Mouse (Mus musculus) MN1 (cell line): ENCODE results near the gene Dhps.

Experiments
- DNase-seq: peaks from one replicate; pipeline ENCODE4 v3.0.0-alpha.2; 2016; ENCODE audit warnings: low spot score

Gene Dhps

DNA sequence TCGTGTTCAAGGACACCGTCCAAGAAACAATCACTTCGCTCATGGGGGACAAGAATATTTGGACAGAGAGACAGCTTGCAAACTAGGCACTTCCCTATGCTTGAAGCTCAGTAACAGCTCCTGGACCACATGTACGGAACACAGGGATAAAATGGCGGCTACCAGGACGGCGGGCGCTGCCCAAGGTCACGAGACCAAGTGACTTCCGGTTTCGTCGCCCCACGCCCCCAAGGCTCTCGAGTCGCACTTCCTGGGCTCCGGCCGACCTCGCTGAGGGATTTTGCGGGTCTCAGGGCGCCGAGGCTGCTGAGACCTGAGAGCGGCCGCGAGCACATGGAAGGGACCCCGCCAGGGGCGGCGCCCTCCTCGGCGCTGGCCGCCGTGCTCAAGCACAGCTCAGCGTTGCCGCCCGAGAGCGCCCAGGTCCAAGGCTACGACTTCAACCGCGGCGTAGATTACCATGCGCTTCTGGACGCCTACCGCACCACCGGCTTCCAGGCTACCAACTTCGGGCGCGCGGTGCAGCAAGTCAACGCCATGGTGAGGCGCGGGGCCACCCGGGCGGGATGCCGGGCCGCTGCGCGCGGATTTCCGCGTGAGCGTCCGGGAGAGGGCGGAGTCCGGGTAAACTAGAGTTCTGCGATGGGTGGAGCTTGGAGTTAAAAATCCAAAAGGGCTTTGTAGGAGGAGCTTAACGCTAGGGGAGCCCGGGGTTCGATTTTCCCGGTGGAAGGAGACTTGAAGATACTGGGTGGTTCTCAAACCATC, at the start of gene Dhps:
Dhps (plus strand) TSS at position 244 of the 768 bp plus-strand sequence.
- DNase-seq = peak; percentile 94

DNA sequence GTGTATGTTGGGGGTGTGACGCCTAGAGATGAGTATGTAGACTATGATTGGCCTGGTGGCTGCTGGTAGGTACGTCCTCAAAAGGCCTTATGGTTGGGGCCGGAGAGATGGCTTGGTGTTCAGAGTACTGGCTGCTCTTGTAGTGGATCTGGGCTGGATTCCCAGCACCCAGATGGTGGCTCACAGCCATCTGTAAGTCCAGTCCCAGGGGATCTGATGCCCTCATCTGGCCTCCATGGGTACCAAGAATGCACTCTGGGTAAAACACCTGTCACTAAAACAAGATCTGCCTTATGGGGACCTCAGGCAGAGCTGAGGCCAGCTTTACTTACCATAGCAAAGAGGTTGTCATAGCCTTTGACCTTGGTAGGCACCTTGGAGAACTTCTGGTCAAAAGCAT, 47.7 kb upstream of the Dhps start:
- DNase-seq = peak; percentile 61

DNA sequence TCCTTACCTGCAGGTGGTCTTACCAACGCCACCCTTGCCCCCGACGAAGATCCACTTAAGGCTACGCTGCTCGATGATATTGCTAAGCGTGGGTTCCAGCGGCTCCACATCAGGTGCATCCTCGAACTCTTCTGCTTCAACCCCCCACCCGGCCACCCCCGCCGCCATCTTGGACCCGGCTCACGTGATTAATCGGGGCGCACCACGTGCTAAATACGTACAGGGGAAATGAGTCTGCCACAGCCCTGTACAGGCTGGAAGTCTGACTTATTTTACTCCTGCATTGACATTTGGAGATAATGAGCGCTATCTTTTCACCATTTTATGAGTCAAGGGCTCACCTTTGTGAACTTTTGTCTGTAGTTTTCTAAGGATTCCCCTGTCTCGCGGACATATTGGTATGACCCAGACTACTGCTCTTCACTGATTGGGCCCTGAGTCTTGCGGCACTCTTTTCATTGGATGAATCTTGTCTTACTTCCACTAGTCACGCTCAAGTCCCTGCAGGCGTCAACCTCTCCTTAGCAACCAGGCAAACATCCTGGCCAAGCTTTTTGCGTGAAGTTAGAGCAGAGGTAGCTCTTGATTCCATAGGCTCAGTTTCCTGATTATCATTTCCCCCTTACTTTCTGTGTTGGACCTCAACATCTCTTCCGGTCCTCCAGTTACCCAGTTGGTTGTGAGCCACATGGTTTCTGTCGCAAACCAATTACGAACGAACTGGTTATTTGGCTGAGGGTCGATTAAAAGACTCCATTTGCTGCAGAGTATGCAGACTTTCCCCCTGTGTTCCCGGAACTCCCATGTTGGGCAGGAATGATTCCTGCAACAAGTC, 46.2 kb upstream of the Dhps start, which contains the start of gene Asna1:
Asna1 (minus strand) TSS at position 184 of the 835 bp plus-strand sequence.
- DNase-seq = peak; percentile 96

DNA sequence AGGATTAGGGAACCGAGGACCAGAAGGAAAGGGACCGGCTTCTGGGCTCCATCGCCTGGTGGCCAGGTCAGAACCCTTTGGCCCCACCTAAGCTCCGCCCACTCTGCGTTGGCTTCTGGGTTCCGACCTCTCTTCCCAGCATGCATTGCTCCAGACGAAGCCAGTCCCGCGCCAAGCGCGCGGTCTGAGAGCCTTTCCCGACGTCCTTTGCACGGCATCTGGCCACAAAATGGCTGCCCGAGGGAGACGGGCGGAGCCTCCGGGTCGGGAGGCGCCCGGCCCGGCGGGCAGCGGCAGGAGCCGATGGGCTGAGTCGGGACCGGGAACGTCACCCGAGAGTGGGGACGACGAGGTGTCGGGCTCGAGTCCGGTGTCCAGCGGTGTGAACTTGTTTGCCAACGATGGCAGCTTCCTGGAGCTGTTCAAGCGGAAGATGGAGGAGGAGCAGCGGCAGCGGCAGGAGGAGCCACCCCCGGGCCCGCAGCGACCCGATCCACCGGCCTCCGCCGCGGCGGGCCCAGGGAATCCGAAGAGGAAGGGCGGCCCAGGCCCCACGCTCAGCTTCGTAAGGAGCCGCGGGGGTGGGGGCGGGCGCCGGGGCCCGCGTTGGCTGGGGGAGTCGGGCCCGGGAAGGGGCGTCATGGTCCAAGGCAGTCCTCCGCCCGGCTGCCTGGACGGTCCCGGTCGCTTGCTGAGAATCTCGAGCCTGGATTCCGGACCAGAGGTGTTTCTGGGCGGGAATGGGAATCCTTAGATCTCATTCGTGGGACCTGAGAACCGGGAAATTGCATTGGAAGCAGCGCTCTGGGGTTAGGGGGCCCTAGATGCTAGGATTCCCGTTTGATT, 44.7 kb upstream of the Dhps start, which contains the start of gene Trir:
Trir (plus strand) TSS at position 154 of the 846 bp plus-strand sequence.
- peak; percentile 99 for DNase-seq

DNA sequence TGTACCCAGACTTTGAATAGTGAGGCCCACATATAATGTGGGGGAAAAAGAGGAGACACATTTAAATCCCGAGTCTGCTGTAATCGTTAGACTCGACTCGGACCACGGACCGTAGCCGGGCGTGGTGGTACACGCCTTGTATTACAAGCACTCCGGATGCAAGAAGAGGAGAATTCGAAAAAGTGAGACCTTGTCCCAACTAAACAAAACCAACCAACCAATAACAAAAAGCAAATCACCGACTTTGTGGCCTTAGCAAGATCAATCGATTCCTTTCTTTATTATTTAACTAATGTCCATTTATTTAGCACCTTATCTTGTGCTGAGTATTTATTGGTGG, 44.1 kb upstream of the Dhps start:
- DNase-seq = peak; percentile 46

DNA sequence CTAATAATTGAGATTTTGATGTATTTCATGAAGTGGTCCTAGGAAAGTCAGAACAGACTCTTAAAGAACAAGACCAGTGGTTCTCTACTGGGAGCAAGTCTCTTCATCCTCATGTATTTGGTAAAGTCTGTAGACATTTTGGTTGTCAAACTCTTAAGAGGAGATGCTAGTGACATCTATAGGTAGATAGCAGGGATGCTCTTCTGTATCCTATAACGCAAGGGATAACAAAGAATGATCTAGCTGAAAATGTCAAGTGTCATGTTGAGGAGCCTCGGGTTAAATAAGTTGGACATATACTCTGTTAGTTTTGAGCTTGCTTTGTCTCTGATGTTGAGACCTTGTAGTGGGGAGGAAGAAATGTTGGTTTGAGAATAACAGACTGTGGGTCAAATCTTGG, 43.6 kb upstream of the Dhps start:
- peak; percentile 59 for DNase-seq

DNA sequence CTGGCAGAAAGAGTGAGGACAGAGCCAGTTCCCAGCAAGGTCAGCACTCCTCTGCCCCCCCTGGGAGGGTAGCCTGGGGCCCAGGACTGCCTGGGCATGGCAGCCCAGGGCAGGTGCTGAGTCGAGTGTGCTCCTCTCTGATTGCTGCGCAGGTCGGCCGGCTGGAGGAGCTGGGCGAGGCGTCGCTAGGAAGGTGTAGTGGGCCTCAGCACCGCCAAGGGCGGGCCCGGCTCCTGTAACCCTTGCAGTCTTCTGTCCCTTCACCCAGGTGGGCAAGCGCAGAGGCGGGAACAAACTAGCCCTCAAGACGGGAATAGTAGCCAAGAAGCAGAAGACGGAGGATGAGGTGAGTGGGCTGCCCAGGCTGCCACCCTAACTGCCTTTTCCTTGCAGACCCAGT, 42.3 kb upstream of the Dhps start:
- no peak for DNase-seq

DNA sequence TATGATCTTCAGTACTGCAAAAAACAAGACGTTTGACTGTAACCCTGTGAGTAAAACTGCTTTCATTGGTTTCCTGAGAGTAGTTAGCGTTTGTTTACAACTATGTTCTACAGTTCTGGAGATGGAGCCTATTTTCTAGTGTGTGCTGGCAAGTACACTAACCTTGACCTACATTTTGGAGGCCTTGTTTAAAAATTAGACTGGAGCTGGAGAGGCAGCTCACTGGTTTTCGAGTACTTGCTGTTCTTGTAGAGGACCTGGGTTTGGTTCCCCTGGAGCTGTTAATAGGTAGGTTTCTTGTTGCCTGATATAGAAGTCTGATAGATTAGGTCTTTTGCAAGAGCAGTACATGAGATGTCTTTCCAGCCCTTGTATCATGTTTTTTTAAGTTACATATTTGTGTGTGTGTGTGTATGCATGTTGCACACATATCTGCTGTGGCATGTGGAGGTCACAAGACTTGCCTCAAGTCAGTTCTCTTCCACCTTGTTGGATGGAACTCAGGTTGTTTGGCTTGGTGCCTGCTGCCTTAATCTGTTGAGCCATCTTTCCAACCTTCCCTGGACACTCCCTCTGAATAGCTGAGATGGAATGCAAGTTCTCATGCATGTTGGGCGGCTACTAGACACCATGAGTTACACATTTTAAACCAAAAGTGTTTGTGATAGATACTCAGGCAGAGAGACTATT, 38.8 kb upstream of the Dhps start:
- no peak for DNase-seq

DNA sequence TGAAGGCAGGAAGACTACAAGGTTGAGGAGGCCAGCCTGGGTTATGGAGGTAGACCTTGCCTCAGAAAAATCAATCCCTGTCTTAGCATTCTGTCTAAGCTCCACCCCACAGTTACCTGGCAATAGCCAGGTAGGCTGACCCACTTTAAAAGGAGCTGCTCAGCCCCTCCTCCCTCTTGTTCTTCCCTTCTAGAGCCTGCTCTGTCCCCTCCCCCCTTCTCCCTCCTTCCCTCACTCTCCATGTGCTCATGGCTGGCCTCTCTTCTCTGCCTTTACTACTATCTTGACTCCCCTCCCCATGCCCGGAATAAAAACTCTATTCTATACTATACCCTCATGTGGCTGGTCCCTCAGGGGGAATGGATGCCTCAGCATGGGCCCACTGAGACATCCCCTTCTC, 37.7 kb upstream of the Dhps start:
- DNase-seq = no peak

DNA sequence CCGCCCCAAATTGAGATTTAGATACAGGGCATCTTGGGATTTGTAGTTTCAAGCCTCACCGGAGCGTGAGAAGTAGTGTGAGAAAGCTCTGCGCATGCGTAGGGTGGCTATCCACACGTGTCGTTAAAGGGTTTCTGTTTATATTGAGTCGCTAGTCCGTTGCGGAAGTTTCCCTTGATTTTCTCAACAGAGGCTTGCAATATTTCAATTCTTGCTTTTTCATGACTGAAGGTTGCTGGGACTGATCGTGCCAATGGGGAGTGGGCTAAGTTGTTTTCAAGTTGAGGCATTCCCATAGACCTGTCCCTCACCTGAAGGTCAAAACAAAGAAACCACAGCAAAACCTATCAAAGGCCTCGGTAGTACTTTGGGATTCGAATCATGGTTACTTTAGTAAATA, 36.8 kb upstream of the Dhps start:
- no peak for DNase-seq

DNA sequence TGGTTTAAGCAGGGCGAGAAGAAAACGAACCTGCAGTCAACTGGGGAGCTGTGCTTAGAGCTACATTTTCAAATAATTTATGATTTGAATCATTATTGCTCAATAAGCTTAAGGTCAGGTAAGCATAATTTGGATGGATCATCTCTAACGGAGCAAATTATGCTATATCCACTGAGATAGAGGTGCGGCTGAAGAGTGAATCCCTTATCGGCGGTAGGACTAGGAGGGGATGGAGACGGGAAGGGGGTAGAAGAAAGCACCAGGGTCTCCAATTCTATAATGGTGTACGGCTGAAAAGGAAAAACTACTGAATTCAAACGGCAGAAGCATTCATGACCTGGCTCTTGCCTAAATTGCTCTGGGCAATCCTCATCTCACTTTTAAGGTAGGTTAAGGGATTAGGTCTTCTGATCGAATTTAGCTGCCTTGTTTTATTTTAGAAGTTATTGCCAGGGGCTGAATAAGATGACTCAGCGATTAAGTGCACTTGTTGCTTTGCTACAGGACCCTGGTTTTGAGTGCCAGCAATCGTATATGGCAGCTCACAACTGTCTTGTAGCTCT, 36.3 kb upstream of the Dhps start:
- no peak for DNase-seq

DNA sequence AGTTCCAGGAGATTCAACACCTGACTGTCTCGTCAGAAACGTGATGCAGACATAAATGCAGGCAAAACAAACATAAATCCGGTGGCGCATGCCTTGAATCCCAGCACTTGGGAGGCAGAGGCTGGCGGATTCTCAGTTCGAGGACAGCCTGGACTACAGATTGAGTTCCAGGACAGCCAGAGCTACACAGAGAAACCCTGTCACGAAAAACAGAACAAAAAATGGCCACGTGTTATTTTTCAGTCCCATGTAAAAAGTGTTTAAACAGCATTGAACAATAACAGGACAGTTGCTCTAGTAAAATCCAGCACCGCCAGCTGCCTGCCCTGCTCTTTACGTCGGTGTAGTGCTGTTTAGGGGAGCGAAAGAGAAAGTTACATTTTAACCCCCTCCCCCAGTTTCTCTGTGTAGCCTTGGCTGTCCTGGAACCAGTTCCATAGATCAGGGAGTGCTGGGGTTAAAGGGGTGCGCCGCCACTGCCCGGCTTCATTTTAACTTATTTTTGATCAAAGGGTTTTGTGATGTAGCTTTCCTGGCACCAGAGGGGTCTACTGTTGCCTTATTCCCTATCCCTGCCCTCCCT, 35.7 kb upstream of the Dhps start:
- peak; percentile 44 for DNase-seq

DNA sequence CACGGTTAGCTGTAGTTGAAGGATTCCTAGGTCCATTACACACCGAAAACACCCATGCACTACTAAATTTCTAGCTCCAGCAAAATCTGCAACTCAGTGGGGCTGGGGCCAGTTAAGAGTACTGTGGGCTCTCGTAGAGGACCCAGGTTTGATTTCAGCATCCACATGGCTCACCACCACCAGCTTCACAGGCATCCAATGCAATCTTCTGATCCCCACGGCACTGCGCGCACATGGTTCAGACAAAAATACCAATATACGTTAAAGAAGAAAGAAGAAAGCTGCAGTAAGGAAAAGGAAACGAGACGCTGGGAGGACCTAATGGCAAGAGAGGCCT, 35.2 kb upstream of the Dhps start:
- DNase-seq = no peak

DNA sequence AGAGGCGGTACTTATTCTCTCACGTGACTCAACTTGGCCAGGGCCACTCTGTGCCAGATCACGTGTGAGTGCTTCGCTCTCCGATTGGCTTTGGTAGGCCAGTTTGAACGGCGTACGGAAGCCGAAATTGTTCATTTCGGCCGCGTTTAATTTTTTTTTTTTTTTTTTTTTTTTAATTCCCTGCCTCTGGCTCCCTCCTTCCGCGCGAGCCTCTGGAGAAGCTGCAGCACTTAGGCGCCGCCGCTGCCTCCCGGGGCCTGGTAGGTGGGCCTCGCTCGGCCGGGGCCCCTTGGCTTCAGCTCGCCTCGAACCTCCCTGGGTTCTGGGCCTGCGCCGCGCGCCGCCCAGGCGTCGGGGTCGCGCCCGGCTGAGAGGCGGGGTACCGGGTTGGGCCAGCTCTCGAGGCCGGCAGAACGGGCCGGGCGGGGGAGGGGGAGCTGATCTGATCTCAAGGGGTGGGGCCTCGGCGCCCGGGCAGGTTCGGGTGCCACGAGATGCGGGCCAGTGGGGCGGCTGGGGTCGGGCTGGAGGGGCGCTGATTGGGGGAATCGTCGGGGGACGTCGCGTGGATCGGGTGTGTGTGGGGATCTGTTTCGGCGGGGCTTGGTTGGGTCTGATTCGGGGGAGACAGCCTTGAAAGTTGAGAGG, 34.7 kb upstream of the Dhps start, which contains the start of gene Tnpo2:
Tnpo2 (plus strand) TSS at position 198 of the 648 bp plus-strand sequence.
- DNase-seq = peak; percentile 99

DNA sequence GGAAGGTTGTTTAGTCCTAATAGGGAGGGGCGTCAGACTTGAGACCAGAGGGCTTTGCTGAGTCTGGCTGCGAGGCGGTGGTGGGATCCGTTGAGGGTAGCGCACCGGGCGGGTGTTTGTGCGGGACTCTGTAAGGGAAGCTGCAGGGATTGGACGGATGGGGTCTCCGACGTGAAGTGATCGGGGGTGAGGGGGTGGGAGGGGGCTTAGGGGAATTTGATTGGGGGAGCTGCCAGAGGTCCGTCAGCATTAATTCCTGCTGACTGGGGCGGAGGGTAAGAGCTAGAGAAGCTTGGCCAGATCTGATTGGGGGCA, 34.2 kb upstream of the Dhps start:
- DNase-seq = peak; percentile 67

DNA sequence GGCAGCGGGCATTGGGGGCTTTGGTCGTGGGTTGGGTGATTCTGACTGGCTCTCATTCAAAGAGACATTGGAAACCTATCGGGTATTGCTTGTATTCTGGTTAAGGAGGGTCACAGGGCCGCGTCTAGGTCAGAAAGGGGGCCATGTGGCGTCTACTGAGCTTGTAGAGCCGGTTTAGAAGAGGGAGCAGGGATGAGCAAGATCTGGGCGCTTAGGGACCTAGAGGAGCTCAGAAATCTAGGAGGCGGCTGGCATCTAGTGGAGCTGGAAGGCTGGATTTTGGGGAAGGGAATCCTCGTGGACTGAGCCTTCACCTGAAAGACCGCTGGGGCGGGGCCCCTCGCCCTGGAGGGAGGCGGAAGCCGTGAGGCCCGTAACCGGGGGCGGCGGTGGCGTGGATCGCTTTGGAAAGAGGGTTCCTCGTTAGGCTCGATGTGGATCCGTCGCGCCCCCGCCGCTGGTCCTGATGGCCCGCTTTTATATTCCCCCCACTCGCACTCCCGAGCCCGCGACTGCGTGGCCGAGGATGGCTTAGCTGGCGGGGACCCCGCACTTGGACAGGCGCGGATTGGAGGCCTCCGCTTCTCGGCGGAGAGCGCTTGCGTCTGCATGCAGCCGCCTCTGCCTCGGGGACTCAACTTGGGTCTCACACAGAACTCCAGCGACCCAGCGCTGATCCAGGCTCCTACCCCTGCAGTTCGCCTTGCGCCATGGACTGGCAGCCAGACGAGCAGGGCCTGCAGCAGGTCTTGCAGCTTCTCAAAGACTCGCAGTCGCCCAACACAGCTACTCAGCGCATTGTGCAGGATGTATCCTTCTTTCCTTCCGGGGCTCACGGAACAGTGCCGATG, 33.7 kb upstream of the Dhps start:
- peak; percentile 71 for DNase-seq

DNA sequence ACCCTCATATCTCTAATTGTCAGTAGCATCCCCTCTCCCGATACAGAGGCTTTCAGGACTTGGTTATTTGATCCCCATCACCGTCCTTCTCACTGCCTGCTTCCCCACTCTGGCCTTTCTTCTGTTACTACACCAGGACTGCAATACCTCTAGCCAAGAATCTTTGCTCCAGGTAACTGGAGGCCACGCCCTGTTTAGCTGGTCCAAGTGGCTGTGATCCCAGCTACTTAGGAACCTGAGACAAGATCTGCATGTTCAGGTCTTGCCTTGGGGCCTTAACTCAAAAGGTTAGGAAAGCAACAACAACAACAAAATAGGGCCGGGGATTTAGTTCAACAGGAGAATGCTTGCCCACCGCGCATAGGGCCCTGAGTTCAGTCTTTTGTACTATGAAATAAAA, 27.9 kb upstream of the Dhps start:
- no peak for DNase-seq

DNA sequence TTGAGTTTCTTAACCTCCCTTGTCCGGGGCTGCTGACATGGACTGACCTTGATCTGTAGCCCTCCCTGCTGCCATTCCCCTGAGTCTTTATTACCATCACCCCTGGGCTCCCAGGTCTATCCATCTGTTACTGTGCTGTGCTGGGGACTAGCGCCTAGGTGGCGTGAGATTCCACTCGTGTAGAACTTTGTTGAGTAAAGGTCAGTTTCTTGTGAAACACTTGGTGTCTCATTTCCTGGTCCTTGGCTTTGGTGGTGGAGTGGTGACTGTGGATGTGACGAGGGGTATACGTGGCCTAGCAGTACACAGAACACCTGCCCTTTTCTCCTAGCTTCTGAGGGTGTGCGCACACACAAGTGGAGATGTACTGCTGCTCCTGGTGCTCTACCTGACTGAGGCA, 14.2 kb upstream of the Dhps start:
- no peak for DNase-seq

DNA sequence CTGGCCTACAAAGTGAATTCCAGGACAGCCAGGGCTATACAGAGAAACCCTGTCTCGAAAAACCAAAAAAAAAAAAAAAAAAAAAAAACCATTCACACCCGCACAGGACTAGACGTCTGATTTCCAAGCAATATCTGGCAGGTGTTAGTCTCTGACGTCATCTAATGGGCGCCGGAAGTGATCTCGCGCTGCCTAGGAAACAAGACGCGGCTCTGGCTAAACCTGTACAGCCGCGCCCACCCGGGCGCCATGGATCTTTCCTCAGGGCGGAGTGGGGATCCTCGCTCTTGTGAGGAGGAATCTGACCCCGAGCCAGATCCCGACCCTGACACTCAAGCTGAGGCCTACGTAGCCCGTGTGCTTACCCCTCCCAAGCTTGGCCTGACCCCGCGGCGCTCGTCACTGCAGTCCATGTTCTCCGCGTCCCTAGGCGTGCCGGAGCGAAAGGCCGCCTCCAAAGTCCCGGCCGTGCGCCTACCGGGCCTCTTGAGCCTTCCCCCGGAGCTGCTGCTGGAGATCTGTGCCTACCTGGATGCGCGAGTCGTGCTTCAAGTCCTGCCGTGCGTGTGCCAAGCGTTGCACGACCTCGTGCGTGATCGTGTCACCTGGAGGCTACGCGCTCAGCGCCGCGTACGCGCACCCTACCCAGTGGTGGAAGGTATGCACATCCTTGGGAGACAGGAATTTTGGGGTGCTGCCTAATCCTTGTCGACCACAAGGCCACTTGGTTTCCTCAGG, 11.5 kb upstream of the Dhps start, which contains the start of gene Fbxw9:
Fbxw9 (plus strand) TSS at position 177 of the 738 bp plus-strand sequence.
- peak; percentile 93 for DNase-seq
